ENCODE assay signal across 15 mouse cellular contexts in the genomic region with DNA sequence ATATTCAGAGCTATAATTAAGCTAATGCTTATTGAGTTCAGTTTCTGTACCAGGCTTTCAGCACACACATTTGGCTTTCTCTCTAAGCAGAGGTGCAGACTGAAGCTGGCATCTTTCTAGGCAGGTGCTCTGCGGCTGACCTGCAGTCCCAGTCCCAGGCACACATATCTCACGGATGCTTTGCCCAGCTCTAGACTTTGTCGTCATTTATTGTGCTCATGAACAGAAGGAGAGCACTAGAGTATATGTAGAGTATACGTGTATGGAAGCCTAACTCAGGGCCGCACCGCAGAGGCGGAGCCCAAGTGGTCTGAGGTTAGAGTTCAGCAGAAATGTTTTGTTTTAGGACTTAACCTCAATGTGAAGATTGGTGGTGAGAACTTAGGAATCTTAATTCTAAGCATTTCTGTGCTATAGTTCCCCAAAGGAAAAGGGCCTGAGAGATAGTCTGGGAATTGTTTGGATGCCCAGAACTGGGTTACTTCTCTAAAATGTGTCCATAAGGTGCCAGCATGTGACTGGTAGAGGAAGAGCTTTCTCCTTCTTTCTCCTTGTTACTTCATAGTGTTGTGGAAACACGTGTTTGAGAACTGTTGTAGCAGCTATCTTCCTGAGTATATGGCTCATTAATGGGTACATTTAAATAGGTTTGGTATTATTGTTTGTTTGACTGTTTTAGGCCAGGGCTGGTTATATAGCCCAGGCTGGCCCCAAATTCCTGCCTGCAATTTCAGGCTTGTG. TPM values are rescaled to one million over a fixed set of nuclear protein-coding genes. Genes with fewer than 3 reads are reported as not detected.
A peak's percentile ranks its signal among the peaks of the same experiment; 100 is the strongest.
DNase-seq lines count a peak whose midpoint lies in the region; ATAC-seq lines count a peak whose summit lies in the region.
"Had no signal": no experiment of that assay in that cellular context is flagged by ENCODE, and none has a peak within 500 bp of the region (broad histone marks: within the 10 kb centered on the region; RNA-seq: fewer than 3 reads in every experiment).

No protein-coding gene starts in this region.

- peak; percentile 84 for DNase-seq in T-cell, adult 2 months (ENCODE audit: low spot score)
- DNase-seq in spleen, postnatal 14 days (ENCODE audit: low spot score in 2 of 2) = no peak
- DNase-seq in left cerebral cortex, adult 9 months (ENCODE audit: low spot score in 2 of 2) = no peak
- no peak for DNase-seq in neural tube, embryonic 10.5 days (ENCODE audit: extremely low spot score, low spot score)
- DNase-seq: adrenal gland, postnatal 10 days; cerebellum, adult 2 months; kidney, adult 2 months; kidney, postnatal 4 days had no signal

- peaks cover 8% of the 10 kb centered on the region; the same call in 1 of the 2 replicates for H3K36me3 ChIP-seq in liver, embryonic 15.5 days (replicated peaks)
- no peaks in the 10 kb centered on the region for H3K36me3 ChIP-seq in intestine, embryonic 16.5 days (ENCODE audit: control insufficient read depth, insufficient read depth, low read length)
- H3K36me3 ChIP-seq: embryonic facial prominence, embryonic 13.5 days had no signal

- no peaks in the 10 kb centered on the region for H3K27me3 ChIP-seq in liver, embryonic 15.5 days
- no peaks in the 10 kb centered on the region for H3K27me3 ChIP-seq in intestine, embryonic 16.5 days (replicated peaks; ENCODE audit: control insufficient read depth, insufficient read depth, low read length)
- H3K27me3 ChIP-seq: embryonic facial prominence, embryonic 13.5 days had no signal

- H3K4me2 ChIP-seq in liver, embryonic 15.5 days = peak overlapping the region; percentile 76; the same call in 1 of the 2 replicates
- H3K4me2 ChIP-seq in intestine, embryonic 16.5 days (ENCODE audit: low read depth, low read length) = no peak overlapping the region
- H3K4me2 ChIP-seq: embryonic facial prominence, embryonic 13.5 days; midbrain, embryonic 11.5 days had no signal

- WGBS in liver, embryonic 15.5 days (ENCODE audit: insufficient replicate concordance) = 60% methylated on average over 8 of the region's 8 CpGs
- 78% methylated on average over 8 of the region's 8 CpGs for WGBS in intestine, embryonic 16.5 days

- peak; percentile 9 for ATAC-seq in CD4-positive, CD25-positive, alpha-beta regulatory T cell, adult 4 months
- no peak for ATAC-seq in liver, embryonic 15.5 days (ENCODE audit: insufficient read depth)
- ATAC-seq in neutrophil, adult 5-6 weeks (ENCODE audit: extremely low read depth, insufficient number of reproducible peaks, low FRiP score, poor library complexity, severe bottlenecking) = 0 out of 2 replicates have a peak, but pooled peaks have one; percentile 4
- no peak for ATAC-seq in intestine, embryonic 16.5 days
- ATAC-seq: lung, postnatal 0 days had no signal

- no peak overlapping the region for H3K4me3 ChIP-seq in liver, embryonic 15.5 days (replicated peaks)
- no peak overlapping the region for H3K4me3 ChIP-seq in intestine, embryonic 16.5 days (ENCODE audit: low read length)
- H3K4me3 ChIP-seq: embryonic facial prominence, embryonic 13.5 days had no signal

- H3K9me3 ChIP-seq in liver, embryonic 15.5 days (replicated peaks) = no peaks in the 10 kb centered on the region
- no peaks in the 10 kb centered on the region for H3K9me3 ChIP-seq in intestine, embryonic 16.5 days (ENCODE audit: control insufficient read depth, low read length)
- H3K9me3 ChIP-seq: embryonic facial prominence, embryonic 13.5 days had no signal

- H3K9ac ChIP-seq in liver, embryonic 15.5 days = peak overlapping the region; percentile 20; the same call in 1 of the 2 replicates
- H3K9ac ChIP-seq in intestine, embryonic 16.5 days (ENCODE audit: low read depth, low read length) = no peak overlapping the region
- H3K9ac ChIP-seq: embryonic facial prominence, embryonic 13.5 days had no signal

- peaks cover 77% of the 10 kb centered on the region for H3K4me1 ChIP-seq in liver, embryonic 15.5 days (replicated peaks)
- peaks cover 10% of the 10 kb centered on the region for H3K4me1 ChIP-seq in intestine, embryonic 16.5 days (ENCODE audit: control insufficient read depth, insufficient read depth, low read length)

- H3K27ac ChIP-seq in liver, embryonic 15.5 days (replicated peaks) = peak overlapping the region; percentile 92
- no peak overlapping the region for H3K27ac ChIP-seq in intestine, embryonic 16.5 days (ENCODE audit: low read length)
- H3K27ac ChIP-seq: embryonic facial prominence, embryonic 13.5 days had no signal

RNA-seq across cellular contexts. Expression of a gene that starts 50.9 kb away (rescaled TPM):
- polyA plus RNA-seq in CD4-positive, CD25-positive, alpha-beta regulatory T cell, adult 4 months (2017; shearing (Covaris generic)) = 10 to 100 TPM; 25.3 to 27.1 TPM
- polyA plus RNA-seq in liver, embryonic 15.5 days (2015; fragmentation: Nextera tagmentation; extraction: Ambion mirVana) = 11.2 and 13.5 TPM in 2 replicates
- 64.7 and 66.0 TPM in 2 replicates for total RNA-seq in neutrophil, adult 5-6 weeks (2017)
- 26.9 and 31.3 TPM in 2 replicates for polyA plus RNA-seq in intestine, embryonic 16.5 days (2015; fragmentation: Nextera tagmentation; extraction: Ambion mirVana)

RNA-seq across cellular contexts. Expression of a gene that starts 51.2 kb away (rescaled TPM):
- polyA plus RNA-seq in CD4-positive, CD25-positive, alpha-beta regulatory T cell, adult 4 months (2017; shearing (Covaris generic)) = 100 to 1,000 TPM; 149 to 199 TPM
- 10.7 and 10.9 TPM in 2 replicates for polyA plus RNA-seq in liver, embryonic 15.5 days (2015; fragmentation: Nextera tagmentation; extraction: Ambion mirVana)
- 216 and 249 TPM in 2 replicates for total RNA-seq in neutrophil, adult 5-6 weeks (2017)
- polyA plus RNA-seq in intestine, embryonic 16.5 days (2015; fragmentation: Nextera tagmentation; extraction: Ambion mirVana) = 21.9 and 22.2 TPM in 2 replicates

RNA-seq across cellular contexts. Expression of a gene that starts 55.3 kb away (rescaled TPM):
- 100 to 1,000 TPM; 111 to 162 TPM for polyA plus RNA-seq in CD4-positive, CD25-positive, alpha-beta regulatory T cell, adult 4 months (2017; shearing (Covaris generic))
- polyA plus RNA-seq in liver, embryonic 15.5 days (2015; fragmentation: Nextera tagmentation; extraction: Ambion mirVana) = 31.6 and 34.0 TPM in 2 replicates
- total RNA-seq in neutrophil, adult 5-6 weeks (2017) = 48.2 and 101 TPM in 2 replicates
- polyA plus RNA-seq in intestine, embryonic 16.5 days (2015; fragmentation: Nextera tagmentation; extraction: Ambion mirVana) = 96.1 and 105 TPM in 2 replicates

Comparison
In these comparisons a context has a peak if more than half of its experiments do, and no peak if none do; other contexts are left out.
1. ATAC-seq: peak in CD4-positive, CD25-positive, alpha-beta regulatory T cell, adult 4 months (single experiment) and neutrophil, adult 5-6 weeks (single experiment); none in liver, embryonic 15.5 days (single experiment) and intestine, embryonic 16.5 days (single experiment).